Mouse (Mus musculus) urinary bladder, postnatal 10 days (tissue): ENCODE measurements around the gene Slc25a29.

ENCODE experiments used
- DNase-seq: peaks from one replicate; pipeline ENCODE4 v3.0.0; 2022; ENCODE audit warnings: low spot score

Gene Slc25a29

GRCm38 (mm10) chr12:108794979-108795537 is 40.6 kb downstream of the Slc25a29 start:
- DNase-seq, result no peak

GRCm38 (mm10) chr12:108794078-108794711 is 41.5 kb downstream of the Slc25a29 start:
- peak; percentile 28 for DNase-seq

GRCm38 (mm10) chr12:108793453-108793941 is 42.2 kb downstream of the Slc25a29 start:
- DNase-seq, result peak; percentile 18

GRCm38 (mm10) chr12:108792546-108793452 is 42.9 kb downstream of the Slc25a29 start, which contains the start of gene Yy1:
Gene Yy1 (plus strand): TSS chr12:108792973.
- peak; percentile 96 for DNase-seq

GRCm38 (mm10) chr12:108792152-108792545 is 43.5 kb downstream of the Slc25a29 start:
- peak; percentile 38 for DNase-seq

- DNase-seq, result no peak
Measured at GRCm38 (mm10) chr12:108787329-108787728, 48.4 kb downstream of the Slc25a29 start.

GRCm38 (mm10) chr12:108785161-108785560 is 50.5 kb downstream of the Slc25a29 start:
- no peak for DNase-seq

GRCm38 (mm10) chr12:108780108-108780877 is 55.4 kb downstream of the Slc25a29 start:
- no peak for DNase-seq
